Mouse (Mus musculus) hindbrain, embryonic 16.5 days (tissue): ENCODE data around the gene Clk2. TPM values are rescaled to one million over a fixed set of nuclear protein-coding genes. Genes with fewer than 3 reads are reported as not detected.
"Not testable (repeated sequence)": the region's sequence is repeated elsewhere in the genome, so short reads cannot be mapped to it uniquely, and the experiment has no call there.

ENCODE experiments used
- ATAC-seq: fragments of 200-750 bp; cut with Nextera tagmentation; 2 replicates; pipeline ENCODE4 v1.8.0; 2017; ENCODE audit warnings: moderate TSS enrichment, moderate library complexity
- H3K27ac ChIP-seq: fragments of 300-500 bp; sonication (generic); 2 replicates; pipeline ENCODE4 v1.5.1; 2014; ENCODE audit warnings: low read depth, mild to moderate bottlenecking, control low read depth, low read length, moderate library complexity
- H3K27me3 ChIP-seq: fragments of 300-500 bp; sonication (generic); replicated peaks from 2 replicates; pipeline ENCODE4 v1.6.1; 2014; ENCODE audit warnings: low read length; ENCODE audit not compliant: control insufficient read depth, insufficient read depth
- H3K36me3 ChIP-seq: fragments of 300-500 bp; sonication (generic); 2 replicates; pipeline ENCODE4 v1.6.1; 2014; ENCODE audit warnings: mild to moderate bottlenecking, low read length, moderate library complexity, mixed read lengths; ENCODE audit not compliant: control insufficient read depth, insufficient read depth
- H3K4me1 ChIP-seq: fragments of 300-500 bp; sonication (generic); 2 replicates; pipeline ENCODE4 v1.6.1; 2014; ENCODE audit warnings: low read depth, low read length; ENCODE audit not compliant: control insufficient read depth, insufficient read depth
- H3K4me2 ChIP-seq: fragments of 300-500 bp; sonication (generic); 2 replicates; pipeline ENCODE4 v1.6.1; 2014; ENCODE audit warnings: mild to moderate bottlenecking, low read length, control low read depth, moderate library complexity
- H3K4me3 ChIP-seq: fragments of 300-500 bp; sonication (generic); 2 replicates; pipeline ENCODE4 v1.5.1; 2014; ENCODE audit warnings: mild to moderate bottlenecking, low read length, control low read depth, moderate library complexity
- H3K9ac ChIP-seq: fragments of 300-500 bp; sonication (generic); 2 replicates; pipeline ENCODE4 v1.6.1; 2014; ENCODE audit warnings: low read depth, mild to moderate bottlenecking, control low read depth, low read length, moderate library complexity
- H3K9me3 ChIP-seq: fragments of 300-500 bp; sonication (generic); 2 replicates; pipeline ENCODE4 v1.6.1; 2014; ENCODE audit warnings: mild to moderate bottlenecking, low read length, moderate library complexity; ENCODE audit not compliant: control insufficient read depth
- WGBS: fragments of 180-500 bp; shearing (Covaris S2); extraction: QIAGEN DNeasy Blood & Tissue Kit; methylation state at CpG from one replicate; pipeline ENCODE4 v1.1.7; 2014; 5-methylcytosine and 5-hydroxymethylcytosine counted together
- polyA plus RNA-seq: library from polyadenylated mRNA; unstranded; fragments of >200 nt; fragmentation: Nextera tagmentation; extraction: Ambion mirVana; gene quantifications from 2 replicates; pipeline ENCODE4 v1.2.1, GENCODE M21; 2015

The Clk2 gene
- polyA plus RNA-seq, 1 experiment from 2014 or later: 17.3 TPM

- ATAC-seq: no peak
- no peaks in the 10 kb centered on the region for H3K9me3 ChIP-seq
- peaks cover 10% of the 10 kb centered on the region for H3K4me1 ChIP-seq
- peaks cover 38% of the 10 kb centered on the region for H3K36me3 ChIP-seq
- no peak overlapping the region for H3K9ac ChIP-seq
- no peak overlapping the region for H3K4me2 ChIP-seq
- H3K4me3 ChIP-seq: no peak overlapping the region
- 92% methylated on average over 7 of the region's 7 CpGs for WGBS
- no peak overlapping the region for H3K27ac ChIP-seq
- no peaks in the 10 kb centered on the region for H3K27me3 ChIP-seq
Observed at GRCm38 (mm10) chr3:89209731-89210130, 45.1 kb downstream of the Clk2 start.

- Histone ChIP-seq H3K9ac (no peak overlapping the region), H3K36me3 (peaks cover 38% of the 10 kb centered on the region), H3K27ac (no peak overlapping the region), H3K27me3 (no peaks in the 10 kb centered on the region), H3K4me1 (peaks cover 14% of the 10 kb centered on the region), H3K4me3 (no peak overlapping the region), H3K9me3 (no peaks in the 10 kb centered on the region), H3K4me2 (no peak overlapping the region)
- 80% methylated on average over 13 of the region's 13 CpGs for WGBS
- ATAC-seq: no peak
Observed at GRCm38 (mm10) chr3:89210162-89210561, 45.6 kb downstream of the Clk2 start.

GRCm38 (mm10) chr3:89210731-89211130, 46.1 kb downstream of the Clk2 start:
- Histone ChIP-seq H3K4me3 (no peak overlapping the region), H3K9me3 (no peaks in the 10 kb centered on the region), H3K27ac (no peak overlapping the region), H3K4me1 (peaks cover 20% of the 10 kb centered on the region), H3K36me3 (peaks cover 37% of the 10 kb centered on the region), H3K4me2 (no peak overlapping the region), H3K27me3 (no peaks in the 10 kb centered on the region), H3K9ac (no peak overlapping the region)
- WGBS: 71% methylated on average over 7 of the region's 7 CpGs
- no peak for ATAC-seq

GRCm38 (mm10) chr3:89213803-89214530, 49.4 kb downstream of the Clk2 start:
- peak overlapping the region; percentile 89 for H3K4me3 ChIP-seq
- peak; percentile 90 for ATAC-seq

GRCm38 (mm10) chr3:89214681-89215411, 50.3 kb downstream of the Clk2 start, which contains the start of gene Thbs3:
Thbs3 (plus strand) TSS chr3:89215180.
- no peak; the same call in 1 of the 2 replicates for ATAC-seq
- H3K27me3 ChIP-seq: no peaks in the 10 kb centered on the region
- 1% methylated on average over 17 of the region's 19 CpGs for WGBS
- peak within 1 kb of the TSS; percentile 99 for H3K27ac ChIP-seq
- peaks cover 25% of the 10 kb centered on the region for H3K4me1 ChIP-seq
- H3K9ac ChIP-seq: peak within 1 kb of the TSS; percentile 86
- no peaks in the 10 kb centered on the region for H3K9me3 ChIP-seq
- peak within 1 kb of the TSS; percentile 89 for H3K4me3 ChIP-seq
- H3K36me3 ChIP-seq: peaks cover 3% of the 10 kb centered on the region; the same call in 1 of the 2 replicates
- H3K4me2 ChIP-seq: peak within 1 kb of the TSS; percentile 60

More at GRCm38 (mm10) chr3:89213803-89214530, 49.4 kb downstream of the Clk2 start:
- peaks cover 11% of the 10 kb centered on the region for H3K36me3 ChIP-seq
- peaks cover 25% of the 10 kb centered on the region for H3K4me1 ChIP-seq
- no peaks in the 10 kb centered on the region for H3K9me3 ChIP-seq
- peak overlapping the region; percentile 99 for H3K27ac ChIP-seq
- peak overlapping the region; percentile 86 for H3K9ac ChIP-seq
- WGBS: under 1% methylated on average over 64 of the region's 69 CpGs
- H3K27me3 ChIP-seq: no peaks in the 10 kb centered on the region
- peak overlapping the region; percentile 60 for H3K4me2 ChIP-seq

GRCm38 (mm10) chr3:89215853-89216252, 51.3 kb downstream of the Clk2 start:
- H3K4me3 ChIP-seq: peak overlapping the region; percentile 89
- no peaks in the 10 kb centered on the region for H3K9me3 ChIP-seq
- H3K4me2 ChIP-seq: peak overlapping the region; percentile 60
- ATAC-seq: peak; percentile 53
- H3K4me1 ChIP-seq: peaks cover 25% of the 10 kb centered on the region
- peak overlapping the region; percentile 99 for H3K27ac ChIP-seq
- H3K27me3 ChIP-seq: no peaks in the 10 kb centered on the region
- H3K36me3 ChIP-seq: no peaks in the 10 kb centered on the region
- WGBS: 0% methylated on average over 6 of the region's 6 CpGs
- peak overlapping the region; percentile 68 for H3K9ac ChIP-seq

- H3K9me3 ChIP-seq, H3K4me3 ChIP-seq, H3K9ac ChIP-seq, H3K27ac ChIP-seq, ATAC-seq, H3K4me2 ChIP-seq, H3K27me3 ChIP-seq, H3K36me3 ChIP-seq: not testable (repeated sequence)
- peaks cover 25% of the 10 kb centered on the region for H3K4me1 ChIP-seq
- 72% methylated on average over 7 of the region's 7 CpGs for WGBS
Observed at GRCm38 (mm10) chr3:89216407-89216806, 51.8 kb downstream of the Clk2 start.

GRCm38 (mm10) chr3:89218271-89218670, 53.7 kb downstream of the Clk2 start:
- Histone ChIP-seq H3K9ac (no peak overlapping the region; the same call in 1 of the 2 replicates), H3K4me2 (no peak overlapping the region), H3K36me3 (no peaks in the 10 kb centered on the region; the same call in 1 of the 2 replicates), H3K9me3 (no peaks in the 10 kb centered on the region), H3K4me3 (no peak overlapping the region), H3K27me3 (no peaks in the 10 kb centered on the region), H3K27ac (no peak overlapping the region), H3K4me1 (peaks cover 16% of the 10 kb centered on the region)
- ATAC-seq: no peak
- 77% methylated on average over 1 of the region's 1 CpGs for WGBS

- H3K9ac ChIP-seq: no peak overlapping the region
- no peaks in the 10 kb centered on the region for H3K9me3 ChIP-seq
- H3K36me3 ChIP-seq: no peaks in the 10 kb centered on the region; the same call in 1 of the 2 replicates
- ATAC-seq: no peak
- no peak overlapping the region for H3K4me2 ChIP-seq
- no peak overlapping the region for H3K27ac ChIP-seq
- no peaks in the 10 kb centered on the region for H3K27me3 ChIP-seq
- 43% methylated on average over 8 of the region's 8 CpGs for WGBS
- H3K4me1 ChIP-seq: peaks cover 28% of the 10 kb centered on the region
- no peak overlapping the region for H3K4me3 ChIP-seq
Observed at GRCm38 (mm10) chr3:89219546-89219945, 55.0 kb downstream of the Clk2 start.
